Mouse (Mus musculus) midbrain, embryonic 16.5 days (tissue): ENCODE measurements around the gene Fndc4. TPM values are rescaled to one million over a fixed set of nuclear protein-coding genes. Genes with fewer than 3 reads are reported as not detected.

Experiments
- ATAC-seq: fragments of 200-750 bp; cut with Nextera tagmentation; 2 replicates; pipeline ENCODE4 v1.8.0; 2017; ENCODE audit warnings: moderate TSS enrichment
- H3K27ac ChIP-seq: fragments of 300-500 bp; sonication (generic); 2 replicates; pipeline ENCODE4 v1.5.1; 2014; ENCODE audit warnings: mild to moderate bottlenecking, low read length, mixed read lengths
- H3K27me3 ChIP-seq: fragments of 300-500 bp; sonication (generic); 2 replicates; pipeline ENCODE4 v1.6.1; 2014; ENCODE audit warnings: low read depth, low read length, mixed read lengths; ENCODE audit not compliant: control insufficient read depth, insufficient read depth
- H3K36me3 ChIP-seq: fragments of 300-500 bp; sonication (generic); 2 replicates; pipeline ENCODE4 v1.6.1; 2014; ENCODE audit warnings: mild to moderate bottlenecking, low read length, moderate library complexity, mixed read lengths; ENCODE audit not compliant: control insufficient read depth, insufficient read depth
- H3K4me1 ChIP-seq: fragments of 300-500 bp; sonication (generic); 2 replicates; pipeline ENCODE4 v1.6.1; 2014; ENCODE audit warnings: mild to moderate bottlenecking, low read length, mixed read lengths; ENCODE audit not compliant: control insufficient read depth, insufficient read depth
- H3K4me2 ChIP-seq: fragments of 300-500 bp; sonication (generic); 2 replicates; pipeline ENCODE4 v1.6.1; 2014; ENCODE audit warnings: mild to moderate bottlenecking, low read length, mixed read lengths
- H3K4me3 ChIP-seq: fragments of 300-500 bp; sonication (generic); 2 replicates; pipeline ENCODE4 v1.5.1; 2014; ENCODE audit warnings: low read depth, mild to moderate bottlenecking, low read length, moderate library complexity, mixed read lengths
- H3K9ac ChIP-seq: fragments of 300-500 bp; sonication (generic); 2 replicates; pipeline ENCODE4 v1.6.1; 2014; ENCODE audit warnings: low read depth, low read length, mixed read lengths
- H3K9me3 ChIP-seq: fragments of 300-500 bp; sonication (generic); replicated peaks from 2 replicates; pipeline ENCODE4 v1.6.1; 2014; ENCODE audit warnings: mild to moderate bottlenecking, low read length, mixed read lengths; ENCODE audit not compliant: control insufficient read depth, poor library complexity, severe bottlenecking
- WGBS: fragments of 180-500 bp; shearing (Covaris S2); extraction: QIAGEN DNeasy Blood & Tissue Kit; methylation state at CpG from one replicate; pipeline ENCODE4 v1.1.7; 2014; 5-methylcytosine and 5-hydroxymethylcytosine counted together
- polyA plus RNA-seq: library from polyadenylated mRNA; unstranded; fragments of >200 nt; fragmentation: Nextera tagmentation; extraction: Ambion mirVana; gene quantifications from 2 replicates; pipeline ENCODE4 v1.2.1, GENCODE M21; 2015

Fndc4 gene
- polyA plus RNA-seq, result 96.2 and 97.6 TPM in 2 replicates

- Histone ChIP-seq H3K9ac (peak within 1 kb of the TSS; percentile 96), H3K4me1 (peaks cover 22% of the 10 kb centered on the region), H3K27ac (peak within 1 kb of the TSS; percentile 87), H3K27me3 (no peaks in the 10 kb centered on the region), H3K4me2 (peak within 1 kb of the TSS; percentile 93), H3K9me3 (no peaks in the 10 kb centered on the region), H3K4me3 (peak within 1 kb of the TSS; percentile 89), H3K36me3 (no peaks in the 10 kb centered on the region)
- 0% methylated on average over 37 of the region's 46 CpGs for WGBS
- ATAC-seq, result peak; percentile 84
Observed at GRCm38 (mm10) chr5:31295606-31296141, at the start of gene Fndc4. TSS of gene Fndc4 (minus strand) at chr5:31296080.

- Histone ChIP-seq H3K27me3 (no peaks in the 10 kb centered on the region), H3K9ac (no peak overlapping the region), H3K36me3 (no peaks in the 10 kb centered on the region), H3K27ac (no peak overlapping the region), H3K9me3 (no peaks in the 10 kb centered on the region), H3K4me2 (no peak overlapping the region), H3K4me3 (no peak overlapping the region), H3K4me1 (no peaks in the 10 kb centered on the region)
- WGBS, result 32% methylated on average over 7 of the region's 7 CpGs
- ATAC-seq, result no peak
Observed at GRCm38 (mm10) chr5:31328255-31328654, 32.4 kb upstream of the Fndc4 start.

GRCm38 (mm10) chr5:31326850-31327249 is 31.0 kb upstream of the Fndc4 start:
- H3K27ac ChIP-seq, result no peak overlapping the region
- no peaks in the 10 kb centered on the region for H3K36me3 ChIP-seq
- WGBS, result 19% methylated on average over 5 of the region's 5 CpGs
- H3K4me1 ChIP-seq, result no peaks in the 10 kb centered on the region
- no peaks in the 10 kb centered on the region for H3K27me3 ChIP-seq
- H3K9ac ChIP-seq, result no peak overlapping the region
- no peaks in the 10 kb centered on the region for H3K9me3 ChIP-seq
- ATAC-seq, result no peak
- H3K4me2 ChIP-seq, result no peak overlapping the region
- H3K4me3 ChIP-seq, result no peak overlapping the region

DNA sequence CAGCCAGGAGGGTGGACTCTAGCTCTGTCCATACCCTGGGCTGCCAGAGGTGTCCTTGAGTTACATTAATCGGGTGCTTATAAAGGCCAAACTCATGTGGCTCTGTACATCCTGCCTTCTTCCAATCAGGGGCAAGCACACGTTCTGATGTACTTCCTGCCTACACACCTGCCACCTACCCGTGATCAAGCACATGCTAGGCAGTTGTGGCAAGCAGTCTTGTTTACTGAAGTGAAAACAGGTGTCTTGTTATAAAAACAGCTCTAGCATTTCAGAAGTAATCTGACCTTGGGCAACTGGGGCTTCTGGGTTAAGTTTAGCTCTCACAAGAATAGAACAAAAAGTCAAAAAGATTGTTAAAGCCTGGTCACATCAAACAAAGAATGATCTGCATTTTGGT is 28.2 kb upstream of the Fndc4 start:
- Histone ChIP-seq H3K4me1 (no peaks in the 10 kb centered on the region), H3K4me2 (no peak overlapping the region), H3K36me3 (no peaks in the 10 kb centered on the region), H3K9ac (no peak overlapping the region), H3K27ac (no peak overlapping the region), H3K9me3 (no peaks in the 10 kb centered on the region), H3K27me3 (no peaks in the 10 kb centered on the region), H3K4me3 (no peak overlapping the region)
- WGBS, result 68% methylated on average over 3 of the region's 3 CpGs
- ATAC-seq, result no peak

GRCm38 (mm10) chr5:31322776-31323175 is 26.9 kb upstream of the Fndc4 start:
- 94% methylated on average over 3 of the region's 3 CpGs for WGBS
- no peak for ATAC-seq

DNA sequence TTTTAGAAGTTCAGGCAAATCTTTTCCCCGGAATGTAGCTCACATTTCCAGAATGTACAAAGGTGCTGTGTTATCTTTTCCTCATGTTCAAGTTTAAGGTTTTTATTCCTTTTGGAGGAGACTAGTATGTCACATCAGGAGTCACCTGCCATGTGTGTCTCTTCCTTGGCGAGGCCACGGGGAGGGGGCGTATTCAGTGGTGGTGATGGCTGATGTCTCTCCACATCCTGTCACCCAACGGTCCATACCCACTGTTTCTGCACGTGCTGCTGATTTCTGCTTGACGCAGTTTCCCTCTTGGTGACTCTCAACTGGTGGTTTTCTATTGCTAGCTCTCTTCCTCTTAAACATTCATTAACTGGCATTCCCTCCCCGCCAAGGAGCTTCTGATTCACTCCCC is 16.9 kb upstream of the Fndc4 start:
- ATAC-seq, result no peak
- 95% methylated on average over 8 of the region's 8 CpGs for WGBS
- H3K4me1 ChIP-seq, result no peaks in the 10 kb centered on the region
- no peaks in the 10 kb centered on the region; the same call in 1 of the 2 replicates for H3K27me3 ChIP-seq
- H3K36me3 ChIP-seq, result no peaks in the 10 kb centered on the region
- H3K9me3 ChIP-seq, result no peaks in the 10 kb centered on the region
- no peak overlapping the region for H3K27ac ChIP-seq
- H3K9ac ChIP-seq, result no peak overlapping the region
- no peak overlapping the region for H3K4me2 ChIP-seq
- H3K4me3 ChIP-seq, result no peak overlapping the region

More at GRCm38 (mm10) chr5:31322776-31323175, 26.9 kb upstream of the Fndc4 start:
- Histone ChIP-seq H3K9me3 (no peaks in the 10 kb centered on the region), H3K9ac (no peak overlapping the region), H3K4me2 (no peak overlapping the region), H3K4me1 (no peaks in the 10 kb centered on the region), H3K27ac (no peak overlapping the region), H3K4me3 (no peak overlapping the region), H3K36me3 (no peaks in the 10 kb centered on the region), H3K27me3 (no peaks in the 10 kb centered on the region)

- Histone ChIP-seq H3K9ac (no peak overlapping the region), H3K9me3 (no peaks in the 10 kb centered on the region), H3K4me2 (no peak overlapping the region), H3K4me3 (no peak overlapping the region), H3K27me3 (0 out of 2 replicates have a peak, but pooled peaks cover 2% of the 10 kb centered on the region), H3K36me3 (no peaks in the 10 kb centered on the region), H3K27ac (no peak overlapping the region), H3K4me1 (no peaks in the 10 kb centered on the region)
- WGBS, result 91% methylated on average over 6 of the region's 6 CpGs
- no peak for ATAC-seq
Observed at GRCm38 (mm10) chr5:31303093-31303492, 7.2 kb upstream of the Fndc4 start.

DNA sequence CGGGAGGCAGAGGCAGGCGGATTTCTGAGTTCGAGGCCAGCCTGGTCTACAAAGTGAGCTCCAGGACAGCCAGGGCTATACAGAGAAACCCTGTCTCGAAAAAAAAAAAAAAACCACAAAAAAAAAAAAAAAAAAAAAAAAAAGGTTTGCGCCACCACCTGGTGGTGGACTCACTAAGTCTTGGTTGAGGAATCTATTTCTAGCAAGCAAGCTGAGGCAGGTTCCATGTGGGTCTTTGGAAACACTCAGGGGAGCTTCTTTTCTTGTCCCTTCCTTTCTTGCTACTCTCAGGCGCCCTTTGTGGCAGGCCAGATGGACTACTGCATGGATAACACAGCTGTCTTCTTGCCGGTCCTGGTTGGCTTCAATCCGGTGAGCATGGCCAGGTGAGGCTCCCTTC is 6.0 kb upstream of the Fndc4 start:
- WGBS, result 81% methylated on average over 8 of the region's 8 CpGs
- no peak overlapping the region for H3K4me3 ChIP-seq

DNA sequence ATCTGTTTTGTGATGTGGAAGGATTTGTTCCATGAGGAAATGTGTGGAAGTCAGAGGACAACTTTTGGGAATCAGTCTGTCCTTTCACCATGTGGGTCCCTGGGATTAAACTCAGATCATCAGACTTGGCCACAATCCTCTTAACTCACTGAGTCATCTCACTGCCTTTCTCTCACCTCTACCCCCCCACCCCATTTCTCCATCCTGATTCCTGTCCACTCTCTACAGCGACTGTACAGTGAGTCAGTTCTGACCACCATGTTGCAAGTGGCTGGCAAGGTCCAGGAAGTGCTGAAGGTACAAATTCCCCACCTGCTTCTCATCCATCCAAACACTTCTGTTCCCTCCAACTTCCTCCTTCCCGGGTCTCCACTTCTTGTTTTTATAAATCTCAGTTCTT is 2.6 kb upstream of the Fndc4 start:
- Histone ChIP-seq H3K4me2 (no peak overlapping the region), H3K9ac (no peak overlapping the region), H3K4me3 (no peak overlapping the region), H3K27me3 (no peaks in the 10 kb centered on the region), H3K4me1 (peaks cover 16% of the 10 kb centered on the region), H3K36me3 (no peaks in the 10 kb centered on the region), H3K9me3 (no peaks in the 10 kb centered on the region), H3K27ac (no peak overlapping the region)
- ATAC-seq, result no peak
- 65% methylated on average over 2 of the region's 2 CpGs for WGBS

More for the DNA sequence above, 6.0 kb upstream of the Fndc4 start:
- H3K27me3 ChIP-seq, result 0 out of 2 replicates have a peak, but pooled peaks cover 2% of the 10 kb centered on the region
- H3K27ac ChIP-seq, result no peak overlapping the region
- H3K9ac ChIP-seq, result no peak overlapping the region
- ATAC-seq, result no peak
- no peaks in the 10 kb centered on the region for H3K4me1 ChIP-seq
- no peak overlapping the region for H3K4me2 ChIP-seq
- H3K9me3 ChIP-seq, result no peaks in the 10 kb centered on the region
- H3K36me3 ChIP-seq, result no peaks in the 10 kb centered on the region
